Mouse (Mus musculus) testis, adult 2 months (tissue): ENCODE measurements around the gene Tmem132b.

Source experiments
- CTCF ChIP-seq: fragments of 200-500 bp; IDR thresholded peaks from 2 replicates; pipeline ENCODE4 v1.5.1; 2012; ENCODE audit warnings: low read depth, mild to moderate bottlenecking, inconsistent platforms, low read length, moderate library complexity; ENCODE audit not compliant: control insufficient read depth, insufficient read depth, insufficient replicate concordance
- POLR2A ChIP-seq: fragments of 200-500 bp; IDR thresholded peaks from 2 replicates; pipeline ENCODE4 v1.6.1; 2012; ENCODE audit warnings: low read depth, mild to moderate bottlenecking, inconsistent platforms, low read length, moderate library complexity; ENCODE audit not compliant: control insufficient read depth

DNA sequence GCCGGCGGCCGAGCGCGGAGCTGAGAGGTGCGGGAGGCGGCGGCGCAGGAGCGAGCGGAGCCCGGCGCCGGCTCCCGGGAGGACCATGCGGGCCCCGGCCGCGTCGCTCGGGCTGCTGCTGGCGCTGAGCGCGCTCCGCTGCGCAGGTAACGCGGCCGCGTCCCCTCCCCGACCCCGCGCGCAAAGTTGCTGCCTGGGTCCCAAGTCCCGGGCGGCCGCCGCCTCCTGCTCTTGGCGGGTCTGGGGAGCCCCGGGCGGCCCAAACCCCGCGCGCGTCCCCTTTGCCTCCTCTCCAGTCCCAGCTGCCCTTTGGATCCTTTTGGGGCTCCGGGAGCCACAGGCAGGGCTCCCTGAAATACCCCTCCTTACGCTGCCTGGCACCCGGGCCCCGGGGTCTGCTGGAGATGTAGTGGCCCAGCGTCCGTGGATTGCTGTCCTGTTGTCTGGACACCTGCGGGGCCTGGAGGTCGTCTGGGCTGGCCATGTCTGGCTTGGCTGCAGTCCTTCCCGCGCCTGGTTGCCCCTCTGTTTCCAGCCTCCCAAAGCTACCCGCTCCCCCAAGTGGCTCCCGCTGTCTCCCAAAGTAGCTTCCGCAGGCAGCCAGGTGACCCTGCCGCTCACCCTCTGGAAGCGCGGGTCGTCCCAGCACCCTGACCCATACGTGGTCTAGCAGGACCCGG, 1.1 kb downstream of the Tmem132b start:
- TF ChIP-seq CTCF (no peak), POLR2A (no peak)
